8 mouse cellular contexts compared by ENCODE assay signal in the genomic region with DNA sequence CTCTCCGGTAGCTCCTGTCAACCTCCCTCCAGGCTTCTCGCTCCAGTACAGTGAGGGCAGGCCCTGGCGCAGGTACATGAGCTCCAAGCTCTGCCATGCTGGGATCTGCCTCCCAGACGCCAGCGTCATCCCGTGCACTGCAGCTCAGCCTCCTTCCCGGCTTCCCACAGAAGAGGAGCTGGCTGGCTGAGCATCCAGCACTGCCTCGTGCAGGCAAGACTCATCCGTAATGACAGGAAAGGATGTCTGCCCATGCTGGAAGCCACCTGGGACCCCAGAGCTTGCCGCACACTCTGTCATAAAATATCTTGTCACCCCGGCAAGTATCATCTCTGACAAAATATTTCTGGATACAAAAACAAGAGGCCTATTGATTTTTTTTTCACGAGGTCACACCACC. TPM values are rescaled to one million over a fixed set of nuclear protein-coding genes. Genes with fewer than 3 reads are reported as not detected.
DNase-seq lines count a peak whose midpoint lies in the region; ATAC-seq and TF ChIP-seq lines count a peak whose summit lies in the region.

Gm11733 (plus strand) TSS at position 171 of the 400 bp plus-strand sequence.

- H3K4me2 ChIP-seq in kidney, postnatal 0 days (ENCODE audit: low read length): peak within 1 kb of the TSS; percentile 51
- H3K4me2 ChIP-seq in hindbrain, embryonic 13.5 days: peak within 1 kb of the TSS; percentile 46; the same call in 1 of the 2 replicates
- peak within 1 kb of the TSS; percentile 64 for H3K4me2 ChIP-seq in limb, embryonic 12.5 days

- no peak for TF ChIP-seq CTCF in kidney, postnatal 0 days (IDR thresholded peaks at IDR 0.05; ENCODE audit: low read depth)

- ATAC-seq in kidney, postnatal 0 days (replicated peaks; ENCODE audit: low FRiP score, low read depth): no peak
- ATAC-seq in hindbrain, embryonic 13.5 days (ENCODE audit: low FRiP score): peak; percentile 14; the same call in 1 of the 2 replicates
- ATAC-seq in limb, embryonic 12.5 days (ENCODE audit: insufficient number of reproducible peaks, insufficient read depth, low FRiP score, low TSS enrichment, low read depth): no peak

- DNase-seq in kidney, postnatal 0 days (ENCODE audit: low spot score): no peak
- DNase-seq in kidney, adult 9 months: no peak
- DNase-seq in cerebellum, postnatal 14 days: peak; percentile 73 to 80
- DNase-seq in right cerebral cortex, postnatal 10 days (ENCODE audit: low spot score in 2 of 2): peak; percentile 84 to 89
- DNase-seq in testis, postnatal 14 days (ENCODE audit: low spot score): no peak
- no peak for DNase-seq in kidney, postnatal 25 days

- H3K9ac ChIP-seq in kidney, postnatal 0 days (ENCODE audit: low read depth, low read length): peak within 1 kb of the TSS; percentile 35; the same call in 1 of the 2 replicates
- peak within 1 kb of the TSS; percentile 55; the same call in 1 of the 2 replicates for H3K9ac ChIP-seq in hindbrain, embryonic 13.5 days
- H3K9ac ChIP-seq in limb, embryonic 12.5 days (replicated peaks): no peak within 1 kb of the TSS; the same call in 1 of the 2 replicates

- peaks cover 7% of the 10 kb centered on the region; the same call in 1 of the 2 replicates for H3K4me1 ChIP-seq in kidney, postnatal 0 days (replicated peaks; ENCODE audit: insufficient read depth, low read length)
- H3K4me1 ChIP-seq in hindbrain, embryonic 13.5 days (replicated peaks): peaks cover 58% of the 10 kb centered on the region
- H3K4me1 ChIP-seq in limb, embryonic 12.5 days (replicated peaks): peaks cover 41% of the 10 kb centered on the region

- H3K27ac ChIP-seq in kidney, postnatal 0 days: no peak within 1 kb of the TSS
- peak within 1 kb of the TSS; percentile 90 for H3K27ac ChIP-seq in hindbrain, embryonic 13.5 days
- H3K27ac ChIP-seq in limb, embryonic 12.5 days: peak within 1 kb of the TSS; percentile 62

- H3K4me3 ChIP-seq in kidney, postnatal 0 days (replicated peaks; ENCODE audit: low read depth, low read length): no peak within 1 kb of the TSS; the same call in 1 of the 2 replicates
- no peak within 1 kb of the TSS for H3K4me3 ChIP-seq in hindbrain, embryonic 13.5 days
- 0 out of 2 replicates have a peak within 1 kb of the TSS, but pooled peaks have one; percentile 6 for H3K4me3 ChIP-seq in limb, embryonic 12.5 days (replicated peaks)

- no peaks in the 10 kb centered on the region for H3K9me3 ChIP-seq in kidney, postnatal 0 days (replicated peaks; ENCODE audit: low read length)
- H3K9me3 ChIP-seq in hindbrain, embryonic 13.5 days: peaks cover 7% of the 10 kb centered on the region; the same call in 1 of the 2 replicates
- H3K9me3 ChIP-seq in limb, embryonic 12.5 days: 0 out of 2 replicates have a peak, but pooled peaks cover 7% of the 10 kb centered on the region

- no peaks in the 10 kb centered on the region for H3K36me3 ChIP-seq in kidney, postnatal 0 days (ENCODE audit: insufficient read depth, low read length)
- no peaks in the 10 kb centered on the region for H3K36me3 ChIP-seq in hindbrain, embryonic 13.5 days
- no peaks in the 10 kb centered on the region for H3K36me3 ChIP-seq in limb, embryonic 12.5 days

- WGBS in kidney, postnatal 0 days: 37% methylated on average over 12 of the region's 12 CpGs
- 12% methylated on average over 12 of the region's 12 CpGs for WGBS in hindbrain, embryonic 13.5 days
- 40% methylated on average over 12 of the region's 12 CpGs for WGBS in limb, embryonic 12.5 days

- no peaks in the 10 kb centered on the region for H3K27me3 ChIP-seq in kidney, postnatal 0 days (ENCODE audit: insufficient read depth, low read length)
- H3K27me3 ChIP-seq in hindbrain, embryonic 13.5 days: peaks cover 38% of the 10 kb centered on the region
- 0 out of 2 replicates have a peak, but pooled peaks cover 5% of the 10 kb centered on the region for H3K27me3 ChIP-seq in limb, embryonic 12.5 days

RNA-seq across cellular contexts. Expression of gene Gm11733, which starts in this region (rescaled TPM):
- polyA plus RNA-seq in kidney, postnatal 0 days (2015; fragmentation: Nextera tagmentation; extraction: Ambion mirVana): not detected in 2 replicates
- not detected in 2 replicates for polyA plus RNA-seq in hindbrain, embryonic 13.5 days (2015; fragmentation: Nextera tagmentation; extraction: Ambion mirVana)
- polyA plus RNA-seq in limb, embryonic 12.5 days (2016; fragmentation: Nextera tagmentation; extraction: Ambion mirVana): not detected in 2 replicates

Comparison
In these comparisons a context has a peak if more than half of its experiments do, and no peak if none do; other contexts are left out.
1. Peak in ATAC-seq, H3K27ac ChIP-seq, H3K9ac ChIP-seq and H3K4me2 ChIP-seq in hindbrain, embryonic 13.5 days; RNA of the gene not detected or under 1 TPM.
2. DNase-seq: peak in cerebellum, postnatal 14 days (2 of 2) and right cerebral cortex, postnatal 10 days (2 of 2); none in kidney, postnatal 0 days (single experiment), kidney, adult 9 months (single experiment), testis, postnatal 14 days (single experiment) and kidney, postnatal 25 days (0 of 2).
3. Peak in every context shown above with its lines, with median percentiles within 50 percentile points of each other: H3K4me2 ChIP-seq.